Mouse (Mus musculus) erythroblast, embryonic 14.5 days (primary cell): ENCODE data around the gene Uaca.

Experiments used
- GATA1 ChIP-seq: IDR thresholded peaks from 2 replicates; pipeline ENCODE4 v1.6.1; 2012; ENCODE audit warnings: low read length, inconsistent platforms, mixed read lengths
- TAL1 ChIP-seq: IDR thresholded peaks from 3 replicates; pipeline ENCODE4 v1.6.1; 2012; ENCODE audit warnings: low read length, inconsistent platforms, mixed read lengths

DNA sequence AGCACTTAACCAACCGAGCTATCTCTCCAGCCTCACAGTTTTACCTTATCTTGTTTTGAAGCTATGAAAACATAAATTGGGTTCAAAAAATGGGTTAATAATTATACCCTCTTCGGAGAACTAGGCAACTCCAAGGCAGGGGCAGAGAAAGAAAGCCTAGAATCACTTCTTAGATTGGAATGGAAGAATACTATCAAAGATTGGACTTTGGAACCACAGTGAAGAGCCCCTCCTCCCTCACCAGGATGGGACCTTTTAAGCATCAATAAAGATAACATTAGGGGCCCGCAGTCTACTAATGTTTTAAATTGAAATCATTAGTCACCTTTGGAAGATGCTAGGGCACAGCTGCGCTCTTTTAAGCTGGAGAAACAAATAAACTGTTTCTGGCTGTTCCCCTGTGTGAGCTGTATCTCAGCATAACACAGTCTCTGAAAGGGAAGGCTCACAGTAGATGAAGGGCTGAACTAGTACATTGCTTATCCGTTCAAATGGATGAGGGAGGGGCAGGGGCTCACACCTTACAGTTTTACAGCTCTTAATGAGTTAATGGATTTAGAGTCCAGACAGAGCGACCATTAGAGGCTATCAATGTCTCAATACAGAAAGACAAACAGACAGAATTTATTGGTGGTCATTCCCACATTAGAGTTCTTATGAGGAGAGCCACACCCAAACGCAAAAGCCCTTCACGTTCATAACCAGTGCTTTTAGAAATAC is 6.5 kb downstream of the Uaca start:
- TF ChIP-seq GATA1 (no peak), TAL1 (no peak)
